ENCODE assay signal across 13 mouse cellular contexts in genomic region chr17:87263401-87263800, GRCm38 (mm10). TPM values are rescaled to one million over a fixed set of nuclear protein-coding genes. Genes with fewer than 3 reads are reported as not detected.
DNase-seq lines count a peak whose midpoint lies in the region; ATAC-seq lines count a peak whose summit lies in the region.
"Had no signal": no experiment of that assay in that cellular context is flagged by ENCODE, and none has a peak within 500 bp of the region (broad histone marks: within the 10 kb centered on the region; RNA-seq: fewer than 3 reads in every experiment).

No protein-coding gene starts in this region.

- no peak overlapping the region for H3K27ac ChIP-seq in hindbrain, embryonic 14.5 days
- no peak overlapping the region for H3K27ac ChIP-seq in embryonic facial prominence, embryonic 10.5 days (replicated peaks)
- H3K27ac ChIP-seq: hindbrain, embryonic 15.5 days; neural tube, embryonic 13.5 days had no signal

- no peak overlapping the region for H3K9ac ChIP-seq in hindbrain, embryonic 14.5 days
- H3K9ac ChIP-seq: hindbrain, embryonic 15.5 days; neural tube, embryonic 13.5 days had no signal

- WGBS in hindbrain, embryonic 14.5 days, result 96% methylated on average over 6 of the region's 6 CpGs
- 95% methylated on average over 6 of the region's 6 CpGs for WGBS in embryonic facial prominence, embryonic 10.5 days

- H3K4me1 ChIP-seq in hindbrain, embryonic 14.5 days (replicated peaks; ENCODE audit: control insufficient read depth, insufficient read depth, low read length), result peaks cover 19% of the 10 kb centered on the region
- H3K4me1 ChIP-seq in embryonic facial prominence, embryonic 10.5 days, result peaks cover 17% of the 10 kb centered on the region

- no peak overlapping the region for H3K4me2 ChIP-seq in hindbrain, embryonic 14.5 days (replicated peaks)
- H3K4me2 ChIP-seq: hindbrain, embryonic 15.5 days had no signal

- H3K4me3 ChIP-seq in hindbrain, embryonic 14.5 days (replicated peaks; ENCODE audit: low read length), result no peak overlapping the region
- no peak overlapping the region for H3K4me3 ChIP-seq in embryonic facial prominence, embryonic 10.5 days
- H3K4me3 ChIP-seq: erythroblast, embryonic 14.5 days; hindbrain, embryonic 15.5 days; neural tube, embryonic 13.5 days had no signal

- DNase-seq in kidney, adult 18-20 months, result peak; percentile 54
- no peak for DNase-seq in kidney, postnatal 4 days
- peak; percentile 70 for DNase-seq in adrenal gland, postnatal 10 days
- DNase-seq in heart, postnatal 25 days (ENCODE audit: low spot score), result peak; percentile 33
- DNase-seq in lung, postnatal 10 days, result peak; percentile 29
- DNase-seq in hindbrain, embryonic 14.5 days (ENCODE audit: low spot score), result no peak
- no peak for DNase-seq in cerebellum, adult 11-12 months
- DNase-seq in embryonic facial prominence, embryonic 10.5 days (ENCODE audit: low spot score), result no peak
- DNase-seq: right cerebral cortex, adult 18-20 months had no signal

- ATAC-seq in hindbrain, embryonic 14.5 days (ENCODE audit: low FRiP score), result no peak
- ATAC-seq: CD4-positive, CD25-positive, alpha-beta regulatory T cell, adult 4 months had no signal

- peaks cover 18% of the 10 kb centered on the region for H3K36me3 ChIP-seq in hindbrain, embryonic 14.5 days (replicated peaks; ENCODE audit: control insufficient read depth, insufficient read depth)
- H3K36me3 ChIP-seq in embryonic facial prominence, embryonic 10.5 days (replicated peaks), result peaks cover 56% of the 10 kb centered on the region

- no peaks in the 10 kb centered on the region for H3K27me3 ChIP-seq in hindbrain, embryonic 14.5 days (ENCODE audit: control insufficient read depth, insufficient read depth, low read length)
- H3K27me3 ChIP-seq in embryonic facial prominence, embryonic 10.5 days (replicated peaks; ENCODE audit: low read depth, poor library complexity, severe bottlenecking), result 0 out of 2 replicates have a peak, but pooled peaks cover 6% of the 10 kb centered on the region
- H3K27me3 ChIP-seq: hindbrain, embryonic 15.5 days had no signal

- intact Hi-C loops in heart, postnatal 25 days (cut with DNase I), result no loop called here

- peaks cover 5% of the 10 kb centered on the region; the same call in 1 of the 2 replicates for H3K9me3 ChIP-seq in hindbrain, embryonic 14.5 days (ENCODE audit: control insufficient read depth, low read length)
- H3K9me3 ChIP-seq in embryonic facial prominence, embryonic 10.5 days, result peaks cover 9% of the 10 kb centered on the region; the same call in 1 of the 2 replicates
- H3K9me3 ChIP-seq: hindbrain, embryonic 15.5 days had no signal

RNA-seq across cellular contexts. Expression of gene Mcfd2, which starts 2.3 kb away (rescaled TPM):
- total RNA-seq in adrenal gland, postnatal 10 days (2021), result 100 to 1,000 TPM; 124 to 155 TPM
- 10 to 100 TPM; 41.8 to 46.4 TPM for total RNA-seq in heart, postnatal 25 days (2021)
- polyA plus RNA-seq in hindbrain, embryonic 14.5 days (2014; fragmentation: Nextera tagmentation; extraction: Ambion mirVana), result 47.0 and 49.0 TPM in 2 replicates
- 75.2 and 81.8 TPM in 2 replicates for polyA plus RNA-seq in embryonic facial prominence, embryonic 10.5 days (2016; fragmentation: Nextera tagmentation; extraction: Ambion mirVana)

RNA-seq across cellular contexts. Expression of gene Ttc7, which starts 19.3 kb away (rescaled TPM):
- 10 to 100 TPM; 11.7 to 13.7 TPM for total RNA-seq in adrenal gland, postnatal 10 days (2021)
- total RNA-seq in heart, postnatal 25 days (2021), result 10 to 100 TPM; 10.4 to 13.0 TPM
- polyA plus RNA-seq in hindbrain, embryonic 14.5 days (2014; fragmentation: Nextera tagmentation; extraction: Ambion mirVana), result 5.0 and 6.3 TPM in 2 replicates
- polyA plus RNA-seq in embryonic facial prominence, embryonic 10.5 days (2016; fragmentation: Nextera tagmentation; extraction: Ambion mirVana), result 3.6 and 4.0 TPM in 2 replicates

Comparison
In these comparisons a context has a peak if more than half of its experiments do, and no peak if none do; other contexts are left out.
1. DNase-seq: peak in kidney, adult 18-20 months (single experiment), adrenal gland, postnatal 10 days (single experiment), heart, postnatal 25 days (single experiment) and lung, postnatal 10 days (single experiment); none in kidney, postnatal 4 days (0 of 2), hindbrain, embryonic 14.5 days (single experiment), cerebellum, adult 11-12 months (single experiment) and embryonic facial prominence, embryonic 10.5 days (single experiment).